Mouse (Mus musculus) liver, postnatal 0 days (tissue): ENCODE measurements around the gene Olfr374. TPM values are rescaled to one million over a fixed set of nuclear protein-coding genes. Genes with fewer than 3 reads are reported as not detected.
"Not testable (repeated sequence)": the region's sequence is repeated elsewhere in the genome, so short reads cannot be mapped to it uniquely, and the experiment has no call there.

Experiments used
- ATAC-seq: fragments of 200-750 bp; cut with Nextera tagmentation; 2 replicates; pipeline ENCODE4 v1.8.0; 2017; ENCODE audit warnings: mild to moderate bottlenecking, moderate library complexity
- DNase-seq: peaks from one replicate; pipeline ENCODE4 v3.0.0-alpha.2; 2016
- H3K27ac ChIP-seq: fragments of 300-500 bp; sonication (generic); 2 replicates; pipeline ENCODE4 v1.5.1; 2014; ENCODE audit warnings: antibody characterized with exemption, moderate library complexity, mild to moderate bottlenecking, low read depth
- H3K27me3 ChIP-seq: fragments of 300-500 bp; sonication (generic); 2 replicates; pipeline ENCODE4 v1.6.1; 2014; ENCODE audit warnings: low read length, control low read depth, mixed read lengths; ENCODE audit not compliant: insufficient read depth
- H3K36me3 ChIP-seq: fragments of 300-500 bp; sonication (generic); replicated peaks from 2 replicates; pipeline ENCODE4 v1.6.1; 2014; ENCODE audit warnings: mild to moderate bottlenecking, control low read depth, low read length, moderate library complexity, mixed read lengths; ENCODE audit not compliant: insufficient read depth
- H3K4me1 ChIP-seq: fragments of 300-500 bp; sonication (generic); 2 replicates; pipeline ENCODE4 v1.6.1; 2014; ENCODE audit warnings: antibody characterized with exemption, mild to moderate bottlenecking, control low read depth; ENCODE audit not compliant: insufficient read depth
- H3K4me2 ChIP-seq: fragments of 300-500 bp; sonication (generic); 2 replicates; pipeline ENCODE4 v1.6.1; 2014; ENCODE audit warnings: low read depth, mild to moderate bottlenecking, low read length, moderate library complexity, mixed read lengths
- H3K4me3 ChIP-seq: fragments of 300-500 bp; sonication (generic); 2 replicates; pipeline ENCODE4 v1.5.1; 2014; ENCODE audit warnings: low read depth, low read length
- H3K9ac ChIP-seq: fragments of 300-500 bp; sonication (generic); replicated peaks from 2 replicates; pipeline ENCODE4 v1.6.1; 2014; ENCODE audit warnings: mild to moderate bottlenecking, moderate library complexity
- H3K9me3 ChIP-seq: fragments of 300-500 bp; sonication (generic); 2 replicates; pipeline ENCODE4 v1.6.1; 2016; ENCODE audit warnings: mild to moderate bottlenecking, control low read depth, low read length, mixed read lengths
- CTCF ChIP-seq: sonication (generic); IDR thresholded peaks from 2 replicates; pipeline ENCODE4 v1.5.1; 2016; ENCODE audit warnings: antibody characterized with exemption, low read depth
- EP300 ChIP-seq: IDR thresholded peaks from 2 replicates; pipeline ENCODE4 v1.6.1; 2016; ENCODE audit warnings: antibody characterized with exemption, low read depth, mild to moderate bottlenecking
- WGBS: fragments of 180-500 bp; shearing (Covaris S2); extraction: QIAGEN DNeasy Blood & Tissue Kit; methylation state at CpG from one replicate; pipeline ENCODE4 v1.1.7; 2014; ENCODE audit not compliant: insufficient replicate concordance; 5-methylcytosine and 5-hydroxymethylcytosine counted together
- polyA plus RNA-seq: library from polyadenylated mRNA; unstranded; fragments of >200 nt; fragmentation: Nextera tagmentation; extraction: Ambion mirVana; gene quantifications from 2 replicates; pipeline ENCODE4 v1.2.1, GENCODE M21; 2015

The Olfr374 gene
- polyA plus RNA-seq, 1 experiment from 2014 or later = not detected

DNA sequence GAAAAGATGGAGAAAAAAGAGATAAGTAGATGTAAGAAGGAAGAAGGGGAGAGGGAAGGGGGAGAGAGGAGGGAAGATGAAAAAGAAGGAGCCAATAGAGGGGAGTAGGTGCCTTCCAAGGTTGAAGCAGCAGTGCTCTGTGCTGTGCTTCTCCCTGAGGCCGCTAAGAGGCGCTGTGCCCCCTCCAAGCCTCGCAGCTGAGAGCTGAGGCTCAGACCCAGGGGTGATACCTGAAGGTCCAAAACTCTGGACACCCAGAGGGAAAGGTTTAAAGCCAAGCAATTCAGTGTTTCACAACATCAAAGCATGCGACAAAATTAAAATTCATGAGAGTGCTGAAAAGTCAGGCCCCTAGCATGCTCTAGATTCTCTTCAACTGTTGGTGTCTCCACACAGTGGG is 1.7 kb upstream of the Olfr374 start:
- ATAC-seq = no peak
- WGBS = 25% methylated on average over 4 of the region's 4 CpGs
- H3K36me3 ChIP-seq = no peaks in the 10 kb centered on the region
- H3K27me3 ChIP-seq = no peaks in the 10 kb centered on the region
- H3K9ac ChIP-seq = no peak overlapping the region
- TF ChIP-seq EP300 (no peak), CTCF (peak; percentile 62)
- no peak overlapping the region for H3K4me2 ChIP-seq
- H3K4me1 ChIP-seq = no peaks in the 10 kb centered on the region
- H3K4me3 ChIP-seq = no peak overlapping the region
- H3K9me3 ChIP-seq = 0 out of 2 replicates have a peak, but pooled peaks cover 2% of the 10 kb centered on the region
- H3K27ac ChIP-seq = no peak overlapping the region
- no peak for DNase-seq

DNA sequence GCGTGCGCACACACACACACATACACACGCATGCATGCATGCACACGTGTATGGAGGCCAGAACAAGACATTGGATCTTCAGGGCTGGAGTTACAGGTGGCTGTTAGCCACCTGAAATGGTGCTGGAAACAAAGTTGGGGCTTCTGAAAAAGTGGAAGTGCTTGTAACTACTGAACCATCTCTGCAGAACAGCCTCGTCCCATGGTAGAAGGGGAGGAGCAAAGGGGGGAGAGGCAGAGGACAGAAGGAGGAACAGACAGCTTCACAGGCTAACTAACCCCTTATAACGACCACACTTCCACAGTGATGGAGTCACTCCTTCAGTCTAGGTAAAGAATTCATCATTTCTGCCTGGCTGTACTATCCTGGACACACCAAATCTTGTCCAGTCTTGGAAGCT is 4.0 kb downstream of the Olfr374 start:
- no peaks in the 10 kb centered on the region for H3K9me3 ChIP-seq
- ATAC-seq (no peak), DNase-seq (no peak)
- TF ChIP-seq CTCF (no peak), EP300 (no peak)
- no peaks in the 10 kb centered on the region for H3K27me3 ChIP-seq
- H3K4me3 ChIP-seq = no peak overlapping the region
- H3K4me2 ChIP-seq = no peak overlapping the region
- 62% methylated on average over 6 of the region's 6 CpGs for WGBS
- no peak overlapping the region for H3K27ac ChIP-seq
- H3K36me3 ChIP-seq = no peaks in the 10 kb centered on the region
- H3K4me1 ChIP-seq = no peaks in the 10 kb centered on the region
- H3K9ac ChIP-seq = no peak overlapping the region

DNA sequence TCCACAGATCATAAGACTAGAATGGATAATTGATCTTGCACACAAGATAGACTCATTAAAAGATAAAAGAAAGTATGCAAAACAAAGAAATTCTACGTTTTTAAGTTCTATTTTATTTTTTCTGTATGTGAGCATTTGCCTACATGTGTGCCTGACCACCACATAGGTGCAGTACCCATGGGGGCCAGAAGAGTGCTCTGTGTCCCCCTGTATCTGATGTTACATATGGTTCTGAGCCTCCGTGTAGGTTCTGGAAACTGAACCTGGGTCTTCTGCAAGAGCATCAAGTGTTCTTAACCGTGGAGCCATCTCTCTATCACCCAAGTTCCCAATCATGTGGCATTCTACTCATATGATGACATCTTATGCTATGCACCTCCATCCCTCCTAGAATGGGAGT is 5.6 kb downstream of the Olfr374 start:
- no peak overlapping the region for H3K4me3 ChIP-seq

DNA sequence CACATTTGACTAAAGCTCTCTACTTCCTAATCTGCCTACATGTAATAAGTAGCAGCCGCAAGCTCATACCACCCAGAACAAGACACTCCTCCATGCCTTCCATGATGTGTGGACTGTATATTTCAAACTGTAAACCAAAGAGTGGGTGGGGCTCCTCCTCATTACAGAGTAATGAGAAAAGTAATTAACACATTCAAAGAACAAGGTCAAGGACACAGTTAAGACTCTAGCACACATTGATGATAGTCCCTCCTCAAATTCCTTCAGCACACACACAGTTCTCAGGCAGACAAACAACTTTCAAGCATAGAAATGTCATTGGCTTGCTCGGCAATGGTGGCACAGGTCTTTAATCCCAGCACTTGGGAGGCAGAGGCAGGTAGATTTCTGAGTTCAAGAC is 8.4 kb downstream of the Olfr374 start:
- no peak for TF ChIP-seq CTCF
- no peak for TF ChIP-seq EP300
- H3K36me3 ChIP-seq = no peaks in the 10 kb centered on the region
- ATAC-seq = no peak
- no peaks in the 10 kb centered on the region for H3K27me3 ChIP-seq
- no peak overlapping the region for H3K4me3 ChIP-seq
- no peak overlapping the region for H3K27ac ChIP-seq
- H3K4me1 ChIP-seq = no peaks in the 10 kb centered on the region
- 78% methylated on average over 2 of the region's 2 CpGs for WGBS
- DNase-seq = no peak
- no peak overlapping the region for H3K9ac ChIP-seq
- no peaks in the 10 kb centered on the region for H3K9me3 ChIP-seq
- no peak overlapping the region for H3K4me2 ChIP-seq

More for the DNA sequence above, 5.6 kb downstream of the Olfr374 start:
- Histone ChIP-seq H3K27me3 (no peaks in the 10 kb centered on the region), H3K27ac (no peak overlapping the region), H3K9ac (no peak overlapping the region), H3K36me3 (no peaks in the 10 kb centered on the region), H3K9me3 (no peaks in the 10 kb centered on the region), H3K4me1 (no peaks in the 10 kb centered on the region), H3K4me2 (no peak overlapping the region)
- no peak for TF ChIP-seq EP300
- peak; percentile 41 for TF ChIP-seq CTCF
- 60% methylated on average over 3 of the region's 3 CpGs for WGBS
- DNase-seq = no peak
- no peak for ATAC-seq

DNA sequence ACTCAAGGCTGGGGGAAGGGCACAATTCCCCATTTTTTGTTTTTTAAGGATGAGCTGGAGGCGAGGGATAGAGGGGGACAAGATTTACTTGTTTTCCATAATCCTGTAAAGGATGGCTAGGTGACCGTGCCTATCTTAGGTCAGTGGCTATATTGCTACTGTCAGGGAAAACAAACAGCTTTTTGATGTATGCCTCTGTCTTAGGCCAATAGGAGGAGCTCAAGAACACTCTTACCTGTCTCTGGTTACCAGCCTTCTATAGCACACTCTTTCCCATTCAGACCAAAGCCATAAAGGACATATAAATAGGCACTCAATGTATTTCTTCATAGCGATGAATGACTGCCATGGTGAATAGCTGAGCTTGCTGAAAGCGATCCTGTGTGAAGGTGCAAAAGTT is 11.8 kb downstream of the Olfr374 start:
- no peak for ATAC-seq
- Histone ChIP-seq H3K9me3 (no peaks in the 10 kb centered on the region), H3K4me3 (no peak overlapping the region), H3K4me1 (no peaks in the 10 kb centered on the region), H3K27ac (no peak overlapping the region), H3K4me2 (no peak overlapping the region), H3K9ac (no peak overlapping the region), H3K36me3 (no peaks in the 10 kb centered on the region), H3K27me3 (no peaks in the 10 kb centered on the region)
- whole genome bisulfite sequencing = 43% methylated on average over 4 of the region's 4 CpGs
- DNase-seq = no peak
- no peak for TF ChIP-seq EP300
- TF ChIP-seq CTCF = peak; percentile 38

DNA sequence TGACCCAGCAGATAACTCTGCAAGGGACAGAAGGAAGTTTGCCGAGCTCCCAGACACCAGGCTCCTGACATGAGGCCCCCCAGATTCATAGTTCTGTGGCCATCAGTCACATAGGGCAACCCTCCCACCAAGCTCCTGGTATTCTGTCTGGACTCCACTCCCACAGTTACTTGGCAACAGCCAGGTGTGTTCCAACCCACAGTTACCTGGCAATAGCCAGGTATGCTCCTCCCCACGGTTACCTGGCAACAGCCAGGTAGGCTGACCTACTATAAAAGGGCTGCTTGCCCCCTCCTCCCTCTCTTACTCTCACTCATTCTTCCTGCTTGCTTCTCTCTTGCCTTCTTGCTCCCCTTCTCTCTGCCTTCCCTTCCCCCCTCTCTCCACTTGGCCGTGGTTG is 14.6 kb downstream of the Olfr374 start:
- WGBS = 53% methylated on average over 3 of the region's 3 CpGs

DNA sequence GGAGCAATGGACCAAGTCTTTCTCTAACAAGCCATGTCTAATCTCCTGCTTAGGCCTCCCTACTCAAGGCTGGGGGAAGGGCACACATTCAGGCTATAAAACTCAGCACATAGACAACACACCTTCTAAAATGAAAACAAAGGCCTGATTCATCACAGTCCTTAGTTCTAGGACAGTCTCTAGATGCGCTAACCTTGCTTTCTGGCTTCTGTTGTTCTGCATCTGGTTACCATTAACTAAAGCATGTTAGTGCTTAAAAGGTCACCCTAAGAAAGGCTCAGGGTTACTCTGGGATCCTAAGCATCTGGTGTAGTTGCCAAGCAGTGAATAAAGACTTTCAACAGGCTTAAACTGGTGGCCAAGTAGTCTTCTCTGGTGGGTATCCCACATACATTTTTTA is 15.2 kb downstream of the Olfr374 start:
- Histone ChIP-seq H3K36me3 (no peaks in the 10 kb centered on the region), H3K27me3 (no peaks in the 10 kb centered on the region), H3K4me3 (no peak overlapping the region), H3K4me1 (no peaks in the 10 kb centered on the region), H3K27ac (no peak overlapping the region), H3K9me3 (no peaks in the 10 kb centered on the region), H3K4me2 (no peak overlapping the region), H3K9ac (no peak overlapping the region)
- no peak for DNase-seq
- TF ChIP-seq EP300 (no peak), CTCF (no peak)
- no peak for ATAC-seq
- 86% methylated on average over 1 of the region's 1 CpGs for WGBS

More for the DNA sequence above, 14.6 kb downstream of the Olfr374 start:
- DNase-seq, H3K4me3 ChIP-seq, H3K9me3 ChIP-seq, H3K4me2 ChIP-seq, H3K27me3 ChIP-seq, ATAC-seq, H3K36me3 ChIP-seq, H3K4me1 ChIP-seq, H3K9ac ChIP-seq, H3K27ac ChIP-seq: not testable (repeated sequence)
